Mouse (Mus musculus): ENCODE measurements around the gene Alkbh5.

DNA sequence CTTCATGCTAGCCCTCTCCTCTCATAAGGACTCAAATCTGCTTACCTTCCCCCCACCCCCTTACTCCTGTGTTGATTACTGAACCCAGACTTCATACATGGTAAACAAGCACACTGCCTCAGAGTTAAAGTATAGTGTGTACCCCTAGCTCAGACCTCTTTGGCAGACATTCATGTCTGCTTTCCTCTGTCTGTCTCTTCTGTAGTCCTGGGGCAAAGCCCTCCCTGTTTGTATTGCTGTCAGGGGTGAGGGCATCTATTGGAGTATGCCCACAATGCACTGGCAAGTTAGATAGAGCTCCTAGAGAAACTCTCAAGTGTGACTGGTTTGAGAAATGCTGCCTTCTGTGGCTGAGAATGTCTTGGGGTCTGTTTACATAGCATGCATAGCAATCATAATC is 16.9 kb downstream of the Alkbh5 start:
- TF ChIP-seq NELFE (IDR thresholded peaks at IDR 0.05; ENCODE audit: low read depth, low read length) (no peak), EP300 (IDR thresholded peaks at IDR 0.05; ENCODE audit: low read length) (no peak), CTCF (conservative IDR thresholded peaks at IDR 0.05 in 1 of 2, IDR thresholded peaks at IDR 0.05 in 1 of 2; ENCODE audit: low read depth in 2 of 2, low read length in 2 of 2) (no peak), RAD21 (IDR thresholded peaks at IDR 0.05; ENCODE audit: low read depth, low read length) (no peak), GABPA (IDR thresholded peaks at IDR 0.05; ENCODE audit: insufficient replicate concordance, low read depth, low read length) (no peak), KAT2A (IDR thresholded peaks at IDR 0.05; ENCODE audit: insufficient replicate concordance, low read length) (no peak), USF1 (IDR thresholded peaks at IDR 0.05; ENCODE audit: low read depth, low read length) (no peak), MAFK (IDR thresholded peaks at IDR 0.05; ENCODE audit: insufficient replicate concordance, low read length) (no peak), MAX (IDR thresholded peaks at IDR 0.05; ENCODE audit: low read length) (no peak)

Measured in CH12.LX (cell line).